Mouse (Mus musculus) heart, adult 2 months (tissue): ENCODE measurements around the gene Cenph.

Experiments used
- CTCF ChIP-seq: fragments of 200-600 bp; IDR thresholded peaks from 2 replicates; pipeline ENCODE4 v1.8.1; 2022; ENCODE audit warnings: antibody characterized with exemption, mild to moderate bottlenecking, moderate library complexity
- EP300 ChIP-seq: fragments of 200-500 bp; IDR thresholded peaks from 2 replicates; pipeline ENCODE4 v1.6.1; 2011; ENCODE audit warnings: low read depth, low read length, control low read depth; ENCODE audit not compliant: insufficient read depth
- POLR2A ChIP-seq: fragments of 200-500 bp; IDR thresholded peaks from 2 replicates; pipeline ENCODE4 v1.6.1; 2011; ENCODE audit warnings: mild to moderate bottlenecking, low read depth, low read length, control low read depth; ENCODE audit not compliant: insufficient read depth

DNA sequence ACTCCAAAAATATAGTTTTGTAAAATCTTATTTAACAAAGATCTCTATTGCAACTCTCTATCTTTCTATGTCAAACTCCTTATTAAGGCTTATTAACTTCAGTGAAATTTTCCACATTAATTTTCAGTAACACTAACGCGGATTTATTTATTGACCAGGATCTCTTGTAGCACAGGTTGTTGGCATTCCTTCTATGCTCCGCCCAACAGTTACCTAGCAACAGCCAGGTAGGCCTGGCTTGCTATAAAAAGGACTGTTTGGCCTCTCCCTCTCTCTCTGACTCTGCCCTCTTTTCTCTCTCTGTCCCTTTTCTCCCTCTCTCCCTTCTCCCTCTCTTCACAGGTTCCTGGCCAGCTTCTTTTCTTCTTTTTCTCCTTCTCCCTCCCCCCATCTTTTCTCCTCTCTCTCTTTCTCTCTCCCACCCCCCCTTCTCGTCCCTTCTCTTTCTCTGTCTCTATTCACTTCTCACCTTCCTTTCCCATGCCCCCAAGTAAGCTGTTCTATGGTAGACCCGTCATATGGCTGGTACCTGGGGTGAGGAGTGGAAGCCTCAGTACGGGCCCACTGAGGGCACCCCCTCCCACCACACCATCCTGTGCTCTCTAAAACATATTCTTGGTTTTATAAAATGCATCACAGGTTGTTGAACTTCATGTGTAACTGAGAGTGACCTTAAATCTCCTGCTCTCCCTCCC, 11.8 kb upstream of the Cenph start:
- no peak for TF ChIP-seq POLR2A
- no peak for TF ChIP-seq CTCF
- no peak for TF ChIP-seq EP300
